Mouse (Mus musculus) olfactory bulb, adult 2 months (tissue): ENCODE data around the gene Lrrc59.

Experiments
- CTCF ChIP-seq: fragments of 200-500 bp; IDR thresholded peaks from 2 replicates; pipeline ENCODE4 v1.5.1; 2012; ENCODE audit warnings: low read depth, mild to moderate bottlenecking, low read length, moderate library complexity; ENCODE audit not compliant: insufficient read depth
- POLR2A ChIP-seq: fragments of 200-500 bp; IDR thresholded peaks from 2 replicates; pipeline ENCODE4 v1.6.1; 2012; ENCODE audit warnings: mild to moderate bottlenecking, low read depth, low read length, moderate library complexity; ENCODE audit not compliant: insufficient read depth

DNA sequence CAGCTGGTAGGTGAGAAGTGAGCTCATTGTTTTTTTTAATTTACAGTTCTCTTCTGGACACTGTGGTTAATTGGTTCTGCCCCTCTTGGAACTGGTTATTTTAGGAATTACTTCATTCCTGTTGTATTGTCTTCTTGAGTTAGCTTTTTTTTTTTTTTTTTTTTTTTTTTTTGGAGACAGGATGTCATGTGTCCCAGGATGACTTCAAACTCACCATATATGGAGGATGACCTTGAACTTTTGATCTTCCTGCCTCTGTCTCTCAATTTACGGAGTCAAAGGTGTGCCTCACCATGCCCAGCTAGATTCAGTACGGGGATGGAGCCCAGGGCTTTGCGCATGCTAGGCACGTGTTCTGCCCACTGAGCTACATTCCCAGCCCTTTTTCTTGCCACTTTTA lies 52.1 kb downstream of the Lrrc59 start:
- TF ChIP-seq CTCF (no peak), POLR2A (no peak)
